In genomic region chr13:46515524-46515923, GRCm38 (mm10) we compare ENCODE assay signal across 18 mouse cellular contexts. TPM values are rescaled to one million over a fixed set of nuclear protein-coding genes. Genes with fewer than 3 reads are reported as not detected.
DNase-seq lines count a peak whose midpoint lies in the region; ATAC-seq and TF ChIP-seq lines count a peak whose summit lies in the region.
"Had no signal": no experiment of that assay in that cellular context is flagged by ENCODE, and none has a peak within 500 bp of the region (broad histone marks: within the 10 kb centered on the region; RNA-seq: fewer than 3 reads in every experiment).

No protein-coding gene starts in this region.

- no peak for ATAC-seq in heart, postnatal 0 days (ENCODE audit: insufficient read depth, low read depth)
- ATAC-seq: intestine, postnatal 0 days; midbrain, embryonic 15.5 days had no signal

- H3K79me2 ChIP-seq in heart, adult 2 months (replicated peaks; ENCODE audit: control insufficient read depth, insufficient read depth, low read length), result no peaks in the 10 kb centered on the region
- H3K79me2 ChIP-seq in MEL (ENCODE audit: control insufficient read depth, insufficient read depth, low read length, poor library complexity), result no peaks in the 10 kb centered on the region

- no peak for TF ChIP-seq EP300 in heart, adult 2 months (IDR thresholded peaks at IDR 0.05; ENCODE audit: insufficient read depth, low read depth, low read length)
- no peak for TF ChIP-seq EP300 in heart, postnatal 0 days (IDR thresholded peaks at IDR 0.05; ENCODE audit: low read depth)
- no peak for TF ChIP-seq EP300 in MEL (IDR thresholded peaks at IDR 0.05; ENCODE audit: low read depth in 1 of 2, low read length in 2 of 2)

- H3K27me3 ChIP-seq in heart, adult 2 months (ENCODE audit: control insufficient read depth, insufficient read depth, low read length), result no peaks in the 10 kb centered on the region
- no peaks in the 10 kb centered on the region for H3K27me3 ChIP-seq in heart, postnatal 0 days (ENCODE audit: control insufficient read depth, insufficient read depth, low read length)
- no peaks in the 10 kb centered on the region for H3K27me3 ChIP-seq in MEL (ENCODE audit: control insufficient read depth in 1 of 2, insufficient read depth in 2 of 2, low read length in 2 of 2)
- H3K27me3 ChIP-seq: embryonic facial prominence, embryonic 12.5 days; hindbrain, embryonic 15.5 days; limb, embryonic 15.5 days; megakaryocyte, embryonic 14.5 days; midbrain, embryonic 15.5 days; stomach, embryonic 15.5 days had no signal

- no peak for DNase-seq in heart, adult 2 months
- DNase-seq in heart, adult 9 months (ENCODE audit: low spot score in 2 of 2), result no peak
- no peak for DNase-seq in heart, postnatal 0 days (ENCODE audit: low spot score)
- no peak for DNase-seq in heart, postnatal 4 days
- no peak for DNase-seq in MEL (ENCODE audit: low read depth, low spot score)
- DNase-seq in brain, adult 2 months (ENCODE audit: low read depth, low spot score), result peak; percentile 8
- no peak for DNase-seq in right cerebral cortex, adult 2 months (ENCODE audit: low spot score in 2 of 2)
- DNase-seq: adrenal gland, adult 2 months; layer of hippocampus, postnatal 36 days; right cerebral cortex, postnatal 14 days had no signal

- intact Hi-C loops in heart, adult 2 months (cut with DNase I), result no loop called here

- no peak overlapping the region for H3K4me3 ChIP-seq in heart, adult 2 months
- H3K4me3 ChIP-seq in heart, postnatal 0 days (ENCODE audit: low read depth, low read length), result no peak overlapping the region
- H3K4me3 ChIP-seq in MEL (ENCODE audit: control insufficient read depth in 1 of 2, insufficient read depth in 1 of 2, low read depth in 2 of 2, low read length in 2 of 2), result no peak overlapping the region
- H3K4me3 ChIP-seq: embryonic facial prominence, embryonic 12.5 days; hindbrain, embryonic 15.5 days; limb, embryonic 15.5 days; megakaryocyte, embryonic 14.5 days; midbrain, embryonic 15.5 days; stomach, embryonic 15.5 days had no signal

- TF ChIP-seq CTCF in heart, adult 2 months (IDR thresholded peaks at IDR 0.05), result no peak
- TF ChIP-seq CTCF in heart, postnatal 0 days (IDR thresholded peaks at IDR 0.05; ENCODE audit: low read depth), result no peak
- TF ChIP-seq CTCF in MEL (IDR thresholded peaks at IDR 0.05 in 2 of 3, conservative IDR thresholded peaks at IDR 0.05 in 1 of 3; ENCODE audit: control insufficient read depth in 1 of 3, insufficient read depth in 1 of 3, low read depth in 2 of 3, low read length in 3 of 3, poor library complexity in 1 of 3, severe bottlenecking in 1 of 3), result no peak

- no peak overlapping the region for H3K4me2 ChIP-seq in heart, postnatal 0 days (ENCODE audit: low read depth, low read length)
- H3K4me2 ChIP-seq: embryonic facial prominence, embryonic 12.5 days; hindbrain, embryonic 15.5 days; limb, embryonic 15.5 days; midbrain, embryonic 15.5 days; stomach, embryonic 15.5 days had no signal

- peaks cover 9% of the 10 kb centered on the region for H3K4me1 ChIP-seq in heart, adult 2 months (ENCODE audit: control insufficient read depth, insufficient read depth, low read length)
- peaks cover 33% of the 10 kb centered on the region for H3K4me1 ChIP-seq in heart, postnatal 0 days (ENCODE audit: control insufficient read depth, insufficient read depth)
- H3K4me1 ChIP-seq in MEL (ENCODE audit: control insufficient read depth in 1 of 2, insufficient read depth in 2 of 2, low read length in 2 of 2), result peaks cover 19 to 34% of the 10 kb centered on the region in 2 experiments
- H3K4me1 ChIP-seq: embryonic facial prominence, embryonic 12.5 days; hindbrain, embryonic 15.5 days; megakaryocyte, embryonic 14.5 days; midbrain, embryonic 15.5 days; stomach, embryonic 15.5 days had no signal

- no peak overlapping the region for H3K9ac ChIP-seq in heart, adult 2 months (ENCODE audit: low read depth, low read length)
- H3K9ac ChIP-seq in heart, postnatal 0 days (replicated peaks; ENCODE audit: low read depth, low read length), result no peak overlapping the region
- H3K9ac ChIP-seq in MEL (ENCODE audit: control insufficient read depth, low read depth, low read length, poor library complexity, severe bottlenecking), result no peak overlapping the region
- H3K9ac ChIP-seq: embryonic facial prominence, embryonic 12.5 days; hindbrain, embryonic 15.5 days; limb, embryonic 15.5 days; midbrain, embryonic 15.5 days; stomach, embryonic 15.5 days had no signal

- H3K9me3 ChIP-seq in heart, postnatal 0 days (replicated peaks; ENCODE audit: control insufficient read depth, low read length), result no peaks in the 10 kb centered on the region
- no peaks in the 10 kb centered on the region for H3K9me3 ChIP-seq in MEL (replicated peaks; ENCODE audit: insufficient read depth, low read length)
- H3K9me3 ChIP-seq: embryonic facial prominence, embryonic 12.5 days; hindbrain, embryonic 15.5 days; limb, embryonic 15.5 days; midbrain, embryonic 15.5 days; stomach, embryonic 15.5 days had no signal

- WGBS in heart, adult 2 months, result 73% methylated on average over 10 of the region's 10 CpGs
- WGBS in heart, postnatal 0 days, result 50% methylated on average over 10 of the region's 10 CpGs

- TF ChIP-seq POLR2A in heart, adult 2 months (IDR thresholded peaks at IDR 0.05; ENCODE audit: insufficient read depth, low read depth, low read length), result no peak
- TF ChIP-seq POLR2A in MEL (IDR thresholded peaks at IDR 0.05; ENCODE audit: control insufficient read depth in 1 of 2, insufficient read depth in 1 of 2, low read depth in 1 of 2, low read length in 2 of 2, poor library complexity in 1 of 2), result no peak

- no peak for TF ChIP-seq RAD21 in MEL (IDR thresholded peaks at IDR 0.05; ENCODE audit: low read depth, low read length)

- no peaks in the 10 kb centered on the region for H3K36me3 ChIP-seq in heart, adult 2 months (ENCODE audit: control insufficient read depth, insufficient read depth, low read length)
- no peaks in the 10 kb centered on the region for H3K36me3 ChIP-seq in heart, postnatal 0 days (replicated peaks; ENCODE audit: control insufficient read depth, insufficient read depth, low read length)
- H3K36me3 ChIP-seq in MEL (ENCODE audit: control insufficient read depth in 1 of 2, insufficient read depth in 2 of 2, low read length in 2 of 2), result peaks cover 0 to 25% of the 10 kb centered on the region in 2 experiments; a peak in 2 of 4 replicates
- H3K36me3 ChIP-seq: embryonic facial prominence, embryonic 12.5 days; hindbrain, embryonic 15.5 days; limb, embryonic 15.5 days; midbrain, embryonic 15.5 days; stomach, embryonic 15.5 days had no signal

- peak overlapping the region; percentile 4; the same call in 1 of the 2 replicates for H3K27ac ChIP-seq in heart, adult 2 months
- H3K27ac ChIP-seq in heart, postnatal 0 days (ENCODE audit: low read depth), result peak overlapping the region; percentile 85
- peak overlapping the region; percentile 83 for H3K27ac ChIP-seq in MEL (ENCODE audit: control insufficient read depth, low read depth, low read length)
- H3K27ac ChIP-seq: embryonic facial prominence, embryonic 12.5 days; hindbrain, embryonic 15.5 days; kidney, postnatal 0 days; limb, embryonic 15.5 days; midbrain, embryonic 15.5 days; stomach, embryonic 15.5 days had no signal

TF ChIP-seq in MEL, 35 proteins besides CTCF, POLR2A, EP300 and RAD21:
- TF ChIP-seq RCOR1 (IDR thresholded peaks at IDR 0.05; ENCODE audit: low read depth, low read length), result 0 out of 2 replicates have a peak, but pooled peaks have one; percentile 0
- no peak for TF ChIP-seq TBP (IDR thresholded peaks at IDR 0.05; ENCODE audit: low read depth, low read length)
- no peak for TF ChIP-seq MAFK (IDR thresholded peaks at IDR 0.05; ENCODE audit: borderline replicate concordance, low read depth, low read length)

RNA-seq across cellular contexts. Expression of gene Cap2, which starts 13.9 kb away (rescaled TPM):
- total RNA-seq in heart, adult 2 months (2021), result 100 to 1,000 TPM; 135 to 147 TPM
- 115 and 143 TPM in 2 replicates for polyA plus RNA-seq in heart, adult 2 months (2012; rRNA removed)
- total RNA-seq in heart, postnatal 0 days (2014; rRNA removed; ENCODE audit: low replicate concordance), result 182 and 257 TPM in 2 replicates
- 144 and 146 TPM in 2 replicates for polyA plus RNA-seq in heart, postnatal 0 days (2015; fragmentation: Nextera tagmentation; extraction: Ambion mirVana)
- total RNA-seq in heart, postnatal 4 days (2021), result 100 to 1,000 TPM; 182 to 185 TPM
- total RNA-seq in MEL (2012; rRNA removed), result 14.1 and 14.8 TPM in 2 replicates
- polyA plus RNA-seq in MEL (2012; ENCODE audit: insufficient read depth in 1 of 2, insufficient read length in 2 of 2, low read depth in 1 of 2, low replicate concordance in 2 of 2, missing spikeins in 1 of 2), result 100 to 1,000 TPM in 1 of 2 experiments, 10 to 100 TPM in 1; 22.3 to 120 TPM

Comparison
In these comparisons a context has a peak if more than half of its experiments do, and no peak if none do; other contexts are left out.
1. H3K27ac ChIP-seq: peak in every context shown above with its lines; median percentile 85 in heart, postnatal 0 days; 83 in MEL; 4 in heart, adult 2 months.